Mouse (Mus musculus): ENCODE results near the gene Pak6.

- no peak for TF ChIP-seq POLR2A (IDR thresholded peaks at IDR 0.05; ENCODE audit: low read depth, low read length)
- no peak for TF ChIP-seq CTCF (conservative IDR thresholded peaks at IDR 0.05 in 1 of 2, IDR thresholded peaks at IDR 0.05 in 1 of 2; ENCODE audit: low read depth in 2 of 2, low read length in 2 of 2)
- TF ChIP-seq USF2 (conservative IDR thresholded peaks at IDR 0.05; ENCODE audit: low read depth, low read length), result no peak
- TF ChIP-seq ELF1 (IDR thresholded peaks at IDR 0.05; ENCODE audit: low read depth, low read length), result no peak
- TF ChIP-seq POLR2AphosphoS2 (IDR thresholded peaks at IDR 0.05; ENCODE audit: low read depth, low read length), result no peak
- no peak for TF ChIP-seq USF1 (IDR thresholded peaks at IDR 0.05; ENCODE audit: low read depth, low read length)
Observed at GRCm38 (mm10) chr2:118711038-118711494, 48.0 kb downstream of the Pak6 start.
